Mouse (Mus musculus) kidney, embryonic 16.5 days (tissue): ENCODE results near the gene Arl14. TPM values are rescaled to one million over a fixed set of nuclear protein-coding genes. Genes with fewer than 3 reads are reported as not detected.

Experiments
- ATAC-seq: fragments of 200-750 bp; cut with Nextera tagmentation; 2 replicates; pipeline ENCODE4 v1.8.0; 2017; ENCODE audit warnings: moderate TSS enrichment; ENCODE audit not compliant: low FRiP score, low TSS enrichment
- H3K27ac ChIP-seq: fragments of 300-500 bp; sonication (generic); 2 replicates; pipeline ENCODE4 v1.5.1; 2014; ENCODE audit warnings: low read length
- H3K27me3 ChIP-seq: fragments of 300-500 bp; sonication (generic); 2 replicates; pipeline ENCODE4 v1.6.1; 2014; ENCODE audit warnings: low read length, control low read depth, mixed read lengths; ENCODE audit not compliant: insufficient read depth
- H3K36me3 ChIP-seq: fragments of 300-500 bp; sonication (generic); 2 replicates; pipeline ENCODE4 v1.6.1; 2014; ENCODE audit warnings: low read length, control low read depth, mixed read lengths; ENCODE audit not compliant: insufficient read depth
- H3K4me1 ChIP-seq: fragments of 300-500 bp; sonication (generic); 2 replicates; pipeline ENCODE4 v1.6.1; 2014; ENCODE audit warnings: low read length, control low read depth, mixed read lengths; ENCODE audit not compliant: insufficient read depth
- H3K4me2 ChIP-seq: fragments of 300-500 bp; sonication (generic); replicated peaks from 2 replicates; pipeline ENCODE4 v1.6.1; 2014; ENCODE audit warnings: low read depth, low read length
- H3K4me3 ChIP-seq: fragments of 300-500 bp; sonication (generic); 2 replicates; pipeline ENCODE4 v1.5.1; 2014; ENCODE audit warnings: mild to moderate bottlenecking, low read length
- H3K9ac ChIP-seq: fragments of 300-500 bp; sonication (generic); replicated peaks from 2 replicates; pipeline ENCODE4 v1.6.1; 2014; ENCODE audit warnings: low read length
- H3K9me3 ChIP-seq: fragments of 300-500 bp; sonication (generic); 2 replicates; pipeline ENCODE4 v1.6.1; 2016; ENCODE audit warnings: low read length, control low read depth
- WGBS: fragments of 180-500 bp; shearing (Covaris S2); extraction: QIAGEN DNeasy Blood & Tissue Kit; methylation state at CpG from one replicate; pipeline ENCODE4 v1.1.7; 2014; 5-methylcytosine and 5-hydroxymethylcytosine counted together
- polyA plus RNA-seq: library from polyadenylated mRNA; unstranded; fragments of >200 nt; fragmentation: Nextera tagmentation; extraction: Ambion mirVana; gene quantifications from 2 replicates; pipeline ENCODE4 v1.2.1, GENCODE M21; 2015

The Arl14 gene
- polyA plus RNA-seq = 0.21 and 0.30 TPM in 2 replicates

DNA sequence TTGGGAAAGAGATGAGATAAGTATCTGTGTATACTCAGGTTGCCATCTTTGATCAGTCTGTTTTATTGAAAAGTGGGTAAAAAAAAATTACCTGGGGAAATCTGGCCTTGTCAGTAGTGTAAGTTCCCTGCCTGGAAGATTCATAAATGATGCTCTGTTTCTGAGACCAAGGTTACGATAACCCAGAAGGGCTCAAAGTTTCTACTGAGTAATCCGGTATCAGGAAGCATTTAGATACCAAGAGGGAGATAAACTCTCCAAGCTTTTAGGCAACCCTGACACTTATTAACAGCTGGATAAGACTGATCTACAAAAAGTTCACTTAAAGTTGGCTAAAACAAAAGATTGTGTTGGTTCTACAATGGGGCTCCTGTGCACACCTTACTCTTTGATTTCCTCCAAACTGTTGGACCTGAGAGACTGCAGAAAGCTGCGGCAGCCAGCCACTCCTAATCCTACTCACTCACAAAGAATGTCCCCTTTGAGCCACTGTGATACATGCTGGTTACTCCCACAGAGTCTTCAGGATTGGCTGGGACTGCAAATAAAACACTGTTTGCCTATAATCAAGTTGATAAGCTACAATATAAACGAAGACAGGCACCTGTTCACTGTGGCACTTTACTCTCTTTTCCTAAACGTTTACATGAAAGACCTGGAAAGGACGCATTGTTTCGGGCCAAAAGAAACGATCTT lies at the start of gene Arl14:
Arl14 (plus strand) TSS at position 614 of the 696 bp plus-strand sequence.
- no peaks in the 10 kb centered on the region for H3K9me3 ChIP-seq
- no peak within 1 kb of the TSS for H3K4me2 ChIP-seq
- H3K4me1 ChIP-seq = no peaks in the 10 kb centered on the region
- H3K27me3 ChIP-seq = no peaks in the 10 kb centered on the region
- 69% methylated on average over 8 of the region's 8 CpGs for WGBS
- H3K9ac ChIP-seq = no peak within 1 kb of the TSS
- ATAC-seq = no peak
- H3K36me3 ChIP-seq = no peaks in the 10 kb centered on the region
- no peak within 1 kb of the TSS for H3K27ac ChIP-seq
- H3K4me3 ChIP-seq = no peak within 1 kb of the TSS

DNA sequence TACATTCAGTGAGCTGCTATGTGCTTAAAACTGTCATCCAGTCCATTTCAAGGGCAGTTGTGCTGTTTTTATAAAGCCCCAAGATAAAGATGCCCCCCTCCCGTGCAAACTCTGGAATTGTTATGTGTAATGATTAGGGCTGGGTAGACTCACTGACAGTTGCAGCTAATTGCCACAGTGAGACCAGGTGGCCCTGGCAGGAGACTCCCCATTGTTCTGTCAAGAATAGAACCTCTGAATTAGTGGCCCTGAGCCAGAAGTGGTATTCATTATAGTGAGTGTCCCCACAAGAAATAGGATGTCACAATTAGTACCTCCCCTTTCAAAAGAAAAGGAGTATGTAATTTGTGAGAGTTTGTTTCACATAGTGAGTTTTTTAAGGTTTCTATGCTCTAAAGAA lies 47.0 kb upstream of the Arl14 start:
- 38% methylated on average over 1 of the region's 1 CpGs for WGBS
- Histone ChIP-seq H3K27ac (no peak overlapping the region), H3K9ac (no peak overlapping the region), H3K9me3 (no peaks in the 10 kb centered on the region), H3K4me3 (no peak overlapping the region), H3K27me3 (no peaks in the 10 kb centered on the region), H3K4me2 (no peak overlapping the region), H3K4me1 (no peaks in the 10 kb centered on the region), H3K36me3 (no peaks in the 10 kb centered on the region)
- ATAC-seq = no peak

DNA sequence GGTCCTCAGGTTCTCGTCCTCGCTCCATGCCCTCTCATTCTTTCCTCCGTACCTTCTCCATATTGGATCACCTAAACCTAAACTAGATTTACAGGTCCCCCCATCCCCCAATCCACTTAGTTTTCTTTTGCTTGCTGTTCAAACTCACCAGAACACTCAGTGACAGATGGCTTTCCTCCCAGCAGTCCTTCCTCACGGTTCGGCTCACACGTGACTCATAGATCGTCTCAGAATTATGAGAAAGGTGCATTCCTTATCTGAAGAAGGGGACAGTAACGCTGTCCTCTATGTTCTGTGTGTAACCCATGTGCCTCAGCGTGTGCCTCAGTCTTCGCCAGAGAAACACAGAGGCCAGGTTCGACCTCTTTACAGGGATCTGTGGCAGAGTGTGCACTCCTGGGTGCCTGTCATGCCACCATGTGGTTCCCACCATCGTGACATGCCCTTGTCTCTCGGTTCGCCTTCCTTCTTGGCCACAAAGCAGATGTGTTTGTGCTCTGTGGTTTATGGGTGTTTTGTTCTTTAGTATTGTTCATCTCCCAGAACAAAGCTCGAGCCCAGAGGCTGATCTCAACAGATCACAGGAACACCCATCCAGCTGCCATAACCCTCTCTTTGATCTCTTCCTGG lies 44.9 kb upstream of the Arl14 start:
- H3K9me3 ChIP-seq = no peaks in the 10 kb centered on the region
- no peak overlapping the region for H3K9ac ChIP-seq
- no peaks in the 10 kb centered on the region for H3K36me3 ChIP-seq
- 67% methylated on average over 15 of the region's 15 CpGs for WGBS
- H3K4me1 ChIP-seq = no peaks in the 10 kb centered on the region
- no peak for ATAC-seq
- no peak overlapping the region for H3K4me3 ChIP-seq
- no peaks in the 10 kb centered on the region for H3K27me3 ChIP-seq
- no peak overlapping the region for H3K27ac ChIP-seq
- H3K4me2 ChIP-seq = no peak overlapping the region

DNA sequence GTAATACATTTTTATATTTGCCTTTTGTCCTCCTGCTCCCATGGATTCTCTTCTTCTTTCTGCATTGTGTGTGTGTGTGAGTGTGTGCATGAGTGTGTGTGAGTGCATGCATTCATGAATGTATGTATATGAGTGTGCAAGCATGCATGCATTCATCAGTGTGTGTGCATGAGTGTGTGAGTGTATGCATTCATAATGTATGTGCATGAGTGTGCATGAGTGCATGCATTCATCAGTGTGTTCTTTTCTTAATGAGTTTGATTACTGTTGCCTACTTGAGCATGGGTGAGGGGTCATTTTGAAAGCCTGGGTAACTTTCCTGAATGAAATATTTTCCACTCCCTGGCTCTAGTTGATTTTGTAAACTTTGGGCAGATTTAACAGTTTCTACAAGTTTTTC lies 44.3 kb upstream of the Arl14 start:
- Histone ChIP-seq H3K4me2 (no peak overlapping the region), H3K27ac (no peak overlapping the region)

DNA sequence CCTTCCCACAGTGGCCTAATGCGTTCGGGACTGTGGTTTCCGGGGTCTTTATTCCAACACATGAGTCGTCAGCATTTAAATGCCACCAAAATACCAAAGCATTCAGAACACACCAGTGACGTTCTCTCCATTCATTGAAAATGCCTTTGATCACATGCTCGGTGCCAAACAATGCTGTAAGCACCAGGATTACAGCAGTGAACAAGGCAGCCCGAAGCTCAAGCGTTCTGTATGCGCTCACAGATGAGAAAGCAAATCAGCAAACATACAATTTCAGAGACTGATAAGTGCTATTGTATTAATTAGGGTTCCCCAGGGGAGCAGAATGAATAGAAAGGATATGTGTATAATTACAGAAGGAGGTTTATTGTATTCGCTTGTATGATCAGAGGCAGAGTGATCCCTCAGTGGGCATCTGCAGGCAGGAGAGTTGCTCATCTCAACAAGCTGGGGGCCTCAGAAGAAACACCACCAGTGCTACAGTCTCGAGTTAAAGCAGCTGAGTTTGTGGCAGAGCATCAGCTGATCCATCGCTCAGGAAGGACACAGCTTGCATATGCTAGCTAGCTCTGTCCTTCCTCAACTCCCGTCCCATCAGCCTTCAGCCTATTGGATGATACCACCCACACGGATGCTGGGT lies 43.7 kb upstream of the Arl14 start:
- no peak overlapping the region for H3K4me3 ChIP-seq
- no peaks in the 10 kb centered on the region for H3K27me3 ChIP-seq
- H3K36me3 ChIP-seq = no peaks in the 10 kb centered on the region
- no peak overlapping the region for H3K27ac ChIP-seq
- ATAC-seq = no peak
- 76% methylated on average over 14 of the region's 14 CpGs for WGBS
- H3K9ac ChIP-seq = no peak overlapping the region
- H3K4me1 ChIP-seq = no peaks in the 10 kb centered on the region
- H3K9me3 ChIP-seq = no peaks in the 10 kb centered on the region
- no peak overlapping the region for H3K4me2 ChIP-seq

More for the DNA sequence above, 44.3 kb upstream of the Arl14 start:
- Histone ChIP-seq H3K9me3 (no peaks in the 10 kb centered on the region), H3K4me1 (no peaks in the 10 kb centered on the region), H3K9ac (no peak overlapping the region), H3K36me3 (no peaks in the 10 kb centered on the region), H3K27me3 (no peaks in the 10 kb centered on the region), H3K4me3 (no peak overlapping the region)
- no peak for ATAC-seq

DNA sequence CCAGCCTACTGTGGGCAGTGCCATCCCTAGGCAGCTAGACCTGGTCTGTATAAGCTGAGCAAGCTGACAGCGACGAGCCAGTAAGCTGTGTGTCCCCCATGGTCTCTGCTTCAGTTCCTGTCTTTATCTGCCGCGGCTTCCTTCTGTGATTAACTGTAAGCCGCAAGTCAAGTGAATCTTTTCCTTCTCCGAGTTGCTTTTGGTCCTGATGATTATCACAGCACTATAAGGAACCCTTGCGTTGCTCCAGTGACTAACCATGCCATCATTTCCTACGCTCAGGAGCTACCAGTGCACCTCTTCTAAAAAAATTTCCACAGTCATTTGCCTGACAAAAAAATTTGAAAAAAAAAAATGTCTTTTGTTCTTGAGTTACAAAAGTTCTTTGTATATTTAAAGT lies 40.7 kb upstream of the Arl14 start:
- H3K4me2 ChIP-seq = no peak overlapping the region
- 87% methylated on average over 8 of the region's 8 CpGs for WGBS
- H3K27me3 ChIP-seq = no peaks in the 10 kb centered on the region
- no peak overlapping the region for H3K4me3 ChIP-seq
- ATAC-seq = no peak
- H3K27ac ChIP-seq = no peak overlapping the region
- no peaks in the 10 kb centered on the region for H3K9me3 ChIP-seq
- H3K9ac ChIP-seq = no peak overlapping the region
- H3K36me3 ChIP-seq = no peaks in the 10 kb centered on the region
- H3K4me1 ChIP-seq = no peaks in the 10 kb centered on the region

DNA sequence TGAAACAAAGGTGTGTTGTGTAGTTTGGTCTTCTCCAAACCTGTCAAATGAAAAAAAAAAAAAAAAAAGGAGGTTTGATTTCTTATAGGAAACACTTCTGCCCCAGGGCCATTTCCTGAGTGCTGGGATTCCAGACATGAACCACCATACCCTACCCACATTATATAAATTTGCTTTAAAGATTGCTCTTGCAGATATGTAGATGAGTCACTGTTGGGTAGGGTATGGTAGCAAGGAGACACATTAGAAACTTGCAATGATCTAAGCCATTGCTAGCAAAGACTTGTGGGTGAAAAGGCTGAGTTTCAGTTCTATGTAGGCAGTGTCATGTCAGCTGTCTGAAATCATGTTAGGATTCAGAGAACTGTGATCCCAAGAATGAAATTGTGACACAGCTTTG lies 40.0 kb upstream of the Arl14 start:
- no peaks in the 10 kb centered on the region for H3K4me1 ChIP-seq
- no peak overlapping the region for H3K4me3 ChIP-seq
- ATAC-seq = no peak
- no peak overlapping the region for H3K4me2 ChIP-seq
- no peak overlapping the region for H3K27ac ChIP-seq
- no peak overlapping the region for H3K9ac ChIP-seq
- no peaks in the 10 kb centered on the region for H3K27me3 ChIP-seq
- H3K36me3 ChIP-seq = no peaks in the 10 kb centered on the region
- H3K9me3 ChIP-seq = no peaks in the 10 kb centered on the region

DNA sequence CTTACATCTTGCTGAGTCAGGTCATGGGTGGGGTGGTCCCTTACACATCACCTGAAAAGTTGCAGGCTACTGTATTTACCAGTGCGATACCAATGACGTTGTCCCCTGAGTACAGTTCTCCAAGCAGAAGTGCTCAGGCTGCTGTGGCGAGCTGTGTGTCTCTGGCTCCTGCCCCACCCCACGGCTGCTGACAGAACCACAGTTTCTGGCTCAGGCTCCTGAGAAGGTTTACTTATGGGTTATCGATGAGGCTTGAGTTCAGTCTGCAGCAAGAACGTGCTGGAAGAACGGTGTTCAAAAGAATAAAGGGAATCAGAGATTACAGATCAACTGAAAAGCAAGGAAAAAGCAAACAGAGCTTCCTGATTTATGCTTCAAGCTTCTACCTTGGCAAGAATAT lies 37.0 kb upstream of the Arl14 start:
- Histone ChIP-seq H3K9ac (no peak overlapping the region), H3K9me3 (no peaks in the 10 kb centered on the region), H3K36me3 (no peaks in the 10 kb centered on the region), H3K27ac (no peak overlapping the region), H3K4me2 (no peak overlapping the region), H3K4me3 (no peak overlapping the region), H3K4me1 (no peaks in the 10 kb centered on the region), H3K27me3 (no peaks in the 10 kb centered on the region)
- no peak for ATAC-seq
- 84% methylated on average over 7 of the region's 7 CpGs for WGBS

DNA sequence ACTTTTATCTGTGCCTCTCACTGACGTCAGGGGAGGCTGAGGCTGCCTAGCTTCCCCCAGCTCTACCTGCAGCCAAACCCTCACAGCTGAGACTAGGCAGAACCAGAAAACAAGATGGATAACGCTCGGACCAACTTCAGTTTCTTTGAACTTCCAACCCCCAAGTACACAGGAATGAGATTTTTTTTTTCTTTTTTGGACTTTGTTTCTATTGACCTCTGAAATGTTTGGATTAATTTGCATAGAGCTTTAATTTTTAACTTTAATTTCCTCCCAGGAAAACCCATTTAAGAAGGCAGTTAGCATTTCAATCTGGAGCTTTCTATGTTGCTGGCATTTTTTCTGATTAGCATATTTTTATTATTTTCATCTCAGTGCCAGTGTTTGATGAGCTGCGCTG lies 36.2 kb upstream of the Arl14 start:
- H3K27ac ChIP-seq = no peak overlapping the region
- no peak for ATAC-seq
- 70% methylated on average over 4 of the region's 4 CpGs for WGBS
- no peaks in the 10 kb centered on the region for H3K9me3 ChIP-seq
- H3K4me3 ChIP-seq = no peak overlapping the region
- no peaks in the 10 kb centered on the region for H3K27me3 ChIP-seq
- H3K9ac ChIP-seq = no peak overlapping the region
- no peak overlapping the region for H3K4me2 ChIP-seq
- no peaks in the 10 kb centered on the region for H3K36me3 ChIP-seq
- H3K4me1 ChIP-seq = no peaks in the 10 kb centered on the region

DNA sequence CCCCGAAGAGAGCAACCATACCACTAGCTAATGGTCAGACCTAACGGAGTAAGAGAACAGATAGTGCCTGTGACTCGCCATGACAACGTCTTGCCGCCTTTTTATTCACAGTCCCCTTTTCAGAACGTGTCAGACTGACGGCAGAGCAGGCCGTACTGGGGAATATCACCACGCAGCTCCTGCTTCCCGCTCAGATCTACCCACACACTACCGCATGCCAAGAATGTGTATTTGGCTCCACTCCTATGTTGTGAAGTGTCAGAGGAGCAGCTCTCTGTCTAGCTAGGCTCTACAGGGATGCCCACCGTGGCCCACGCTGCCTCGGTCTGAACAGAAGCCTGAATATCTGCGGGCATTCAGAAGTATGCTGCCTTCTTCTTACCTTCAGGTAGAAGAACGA lies 35.6 kb upstream of the Arl14 start:
- Histone ChIP-seq H3K4me3 (no peak overlapping the region), H3K4me2 (no peak overlapping the region), H3K9ac (no peak overlapping the region), H3K27ac (no peak overlapping the region), H3K9me3 (no peaks in the 10 kb centered on the region), H3K27me3 (no peaks in the 10 kb centered on the region), H3K36me3 (no peaks in the 10 kb centered on the region), H3K4me1 (no peaks in the 10 kb centered on the region)
- ATAC-seq = no peak
- whole genome bisulfite sequencing = 87% methylated on average over 16 of the region's 16 CpGs
